Mouse (Mus musculus) thymus, postnatal 25 days (tissue): Measurements from ENCODE around the gene Hist1h3a.

Source experiments
- DNase-seq: peaks from one replicate; pipeline ENCODE4 v3.0.0; 2022

Gene Hist1h3a

GRCm38 (mm10) chr13:23757921-23758320, 4.3 kb downstream of the Hist1h3a start:
- no peak for DNase-seq

- no peak for DNase-seq
These were observed 4.9 kb downstream of the Hist1h3a start for GRCm38 (mm10) chr13:23757211-23757773.

- DNase-seq, result peak; percentile 93
These were observed 5.4 kb downstream of the Hist1h3a start, which contains the start of gene Hist1h4b for GRCm38 (mm10) chr13:23756790-23757189. Hist1h4b (plus strand) TSS chr13:23757013.

- no peak for DNase-seq
These were observed 7.2 kb downstream of the Hist1h3a start for GRCm38 (mm10) chr13:23755000-23755399.

GRCm38 (mm10) chr13:23753314-23754078, 8.7 kb downstream of the Hist1h3a start:
- no peak for DNase-seq

- DNase-seq, result no peak
These were observed 9.4 kb downstream of the Hist1h3a start for GRCm38 (mm10) chr13:23752742-23753172.

DNA sequence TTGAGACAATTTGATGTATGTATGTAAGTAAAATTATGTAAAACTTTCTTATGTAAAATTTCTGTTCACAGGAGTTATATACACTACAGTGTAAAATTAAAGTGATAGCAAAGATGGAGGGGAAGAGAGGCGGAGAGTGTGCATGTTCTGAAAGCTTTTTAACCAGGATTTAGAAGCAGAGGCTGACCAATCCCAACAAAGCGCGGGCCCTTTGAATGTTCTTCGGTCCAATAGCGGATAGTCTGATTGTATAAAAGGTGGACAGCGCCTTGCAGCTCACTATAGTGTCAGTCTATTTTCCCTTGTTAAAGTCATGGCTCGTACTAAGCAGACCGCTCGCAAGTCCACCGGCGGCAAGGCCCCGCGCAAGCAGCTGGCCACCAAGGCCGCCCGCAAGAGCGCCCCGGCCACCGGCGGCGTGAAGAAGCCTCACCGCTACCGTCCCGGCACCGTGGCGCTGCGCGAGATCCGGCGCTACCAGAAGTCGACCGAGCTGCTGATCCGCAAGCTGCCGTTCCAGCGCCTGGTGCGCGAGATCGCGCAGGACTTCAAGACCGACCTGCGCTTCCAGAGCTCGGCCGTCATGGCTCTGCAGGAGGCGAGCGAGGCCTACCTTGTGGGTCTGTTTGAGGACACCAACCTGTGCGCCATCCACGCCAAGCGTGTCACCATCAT, 10.0 kb downstream of the Hist1h3a start, which contains the start of gene Hist1h3b:
Gene Hist1h3b (plus strand): TSS at position 201 of the 675 bp plus-strand sequence.
- DNase-seq, result peak; percentile 88

GRCm38 (mm10) chr13:23751478-23751956, 10.7 kb downstream of the Hist1h3a start:
- DNase-seq, result no peak

DNA sequence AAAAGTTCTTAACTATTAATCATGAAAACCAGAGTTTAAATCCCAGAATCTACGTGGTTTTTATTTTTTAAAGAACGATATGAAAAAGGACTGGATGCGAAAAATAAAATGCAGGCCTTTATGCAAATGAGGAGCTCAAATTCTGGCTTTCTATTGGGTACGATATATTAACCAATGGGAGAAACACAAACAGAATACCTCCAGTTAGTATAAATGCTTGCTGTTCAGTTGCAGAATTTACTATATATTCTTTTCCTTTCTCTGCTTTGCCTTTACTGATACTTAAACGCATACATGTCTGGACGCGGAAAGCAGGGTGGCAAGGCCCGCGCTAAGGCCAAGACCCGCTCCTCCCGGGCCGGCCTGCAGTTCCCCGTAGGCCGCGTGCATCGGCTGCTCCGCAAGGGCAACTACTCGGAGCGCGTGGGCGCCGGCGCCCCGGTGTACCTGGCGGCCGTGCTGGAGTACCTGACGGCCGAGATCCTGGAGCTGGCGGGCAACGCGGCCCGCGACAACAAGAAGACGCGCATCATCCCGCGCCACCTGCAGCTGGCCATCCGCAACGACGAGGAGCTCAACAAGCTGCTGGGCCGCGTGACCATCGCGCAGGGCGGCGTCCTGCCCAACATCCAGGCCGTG, 11.2 kb downstream of the Hist1h3a start, which contains the start of gene Hist1h2ab:
Gene Hist1h2ab (plus strand): TSS at position 288 of the 639 bp plus-strand sequence.
- peak; percentile 80 for DNase-seq

DNA sequence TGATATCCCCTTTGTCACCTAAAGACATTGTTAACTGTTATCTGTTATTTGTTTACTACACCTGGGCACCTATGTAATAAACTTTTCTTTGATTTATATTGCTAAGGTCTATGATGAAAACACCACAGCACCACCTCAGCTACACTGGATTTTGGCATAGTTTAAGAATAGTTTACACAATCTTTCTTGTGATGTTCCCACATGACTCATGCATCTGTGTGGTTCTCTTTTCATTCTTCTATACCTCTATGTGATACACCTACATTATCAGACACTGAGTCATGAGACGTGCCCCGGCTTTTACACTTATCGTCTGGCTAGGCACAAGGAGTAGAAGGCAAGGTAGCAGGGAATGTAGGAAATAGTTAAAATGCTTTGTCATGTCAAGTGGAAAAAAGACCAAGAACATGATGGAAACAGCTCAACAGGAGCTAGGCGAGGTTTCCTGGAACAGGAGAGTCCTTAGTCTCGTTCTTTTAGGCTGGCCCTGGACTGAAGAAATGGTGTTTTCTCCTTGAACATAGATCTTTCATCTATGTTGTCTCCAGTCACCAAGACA, 12.5 kb downstream of the Hist1h3a start:
- DNase-seq, result no peak

- no peak for DNase-seq
These were observed 14.3 kb downstream of the Hist1h3a start for GRCm38 (mm10) chr13:23747892-23748288.

DNA sequence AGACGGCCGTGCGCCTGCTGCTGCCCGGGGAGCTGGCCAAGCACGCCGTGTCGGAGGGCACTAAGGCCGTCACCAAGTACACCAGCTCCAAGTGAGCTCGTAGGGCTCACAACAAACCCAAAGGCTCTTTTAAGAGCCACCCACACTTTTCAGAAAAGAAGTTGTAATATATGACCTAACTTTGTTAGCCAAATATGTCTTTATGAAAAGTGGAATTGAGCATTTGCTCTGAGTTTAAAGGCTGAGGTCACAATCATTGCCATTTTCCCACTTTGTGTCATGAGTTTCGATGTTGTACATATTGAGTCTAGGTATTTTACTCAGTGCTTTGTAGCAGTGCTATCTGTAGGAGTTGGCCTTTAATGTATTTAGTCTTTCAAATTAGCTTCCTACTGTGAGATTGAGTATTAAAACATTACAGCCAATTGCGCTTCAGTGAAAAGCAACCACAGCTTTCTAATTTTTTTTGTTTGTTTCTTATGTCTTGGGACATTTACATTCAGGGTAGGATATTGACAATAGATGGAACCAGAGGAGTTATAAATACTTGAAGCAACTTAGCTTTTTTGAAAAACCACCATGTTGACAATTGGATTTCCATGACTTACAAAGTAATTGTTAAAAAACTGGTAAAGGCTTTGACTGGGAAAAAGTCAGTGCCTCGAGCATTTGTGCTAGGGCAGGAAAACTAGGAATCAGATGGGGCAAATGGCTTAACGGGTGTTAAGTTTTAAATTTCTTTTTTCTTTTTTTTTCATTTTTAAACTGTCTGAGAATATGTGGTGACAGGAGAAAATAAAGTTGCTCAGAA, 14.9 kb downstream of the Hist1h3a start:
- no peak for DNase-seq

GRCm38 (mm10) chr13:23746201-23747080, 15.7 kb downstream of the Hist1h3a start, which contains the start of gene Hist1h2bb:
Hist1h2bb (plus strand) TSS chr13:23746734.
- peak; percentile 81 for DNase-seq

DNA sequence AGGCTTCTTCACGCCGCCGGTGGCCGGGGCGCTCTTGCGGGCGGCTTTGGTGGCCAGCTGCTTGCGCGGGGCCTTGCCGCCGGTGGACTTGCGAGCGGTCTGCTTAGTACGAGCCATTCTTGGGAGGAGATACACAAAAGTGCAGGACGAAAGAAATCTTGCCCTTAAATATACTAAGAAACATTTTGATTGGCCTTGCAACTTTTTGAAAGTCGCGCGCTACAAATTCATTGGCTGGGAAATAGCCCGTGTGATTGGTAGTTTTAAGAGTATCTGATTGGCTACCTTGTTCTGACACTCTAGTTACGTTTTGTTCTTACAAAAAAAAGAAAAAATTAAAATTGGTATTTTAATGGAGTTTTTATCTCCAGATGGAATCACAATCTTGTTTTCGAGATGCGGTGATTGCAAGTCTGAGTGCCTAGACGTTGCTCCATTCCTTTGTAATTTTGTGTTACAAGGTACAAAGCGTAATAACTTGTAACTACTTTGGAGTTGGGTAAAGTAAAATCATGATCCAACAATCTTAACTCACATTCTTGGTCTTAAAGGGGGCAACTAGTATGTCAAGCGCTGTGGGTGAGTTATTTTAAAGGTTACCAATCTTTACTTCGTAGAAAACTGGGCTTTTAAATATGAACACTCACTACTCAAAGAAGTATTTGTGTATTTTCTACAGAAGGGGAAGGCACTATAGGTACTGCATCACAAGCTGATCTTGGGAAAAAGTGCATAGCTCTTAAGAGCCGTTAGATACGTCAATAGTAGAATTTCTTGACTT, 16.6 kb downstream of the Hist1h3a start, which contains the start of gene Hist1h3c:
Gene Hist1h3c (minus strand): TSS at position 222 of the 781 bp plus-strand sequence.
- peak; percentile 86 for DNase-seq

DNA sequence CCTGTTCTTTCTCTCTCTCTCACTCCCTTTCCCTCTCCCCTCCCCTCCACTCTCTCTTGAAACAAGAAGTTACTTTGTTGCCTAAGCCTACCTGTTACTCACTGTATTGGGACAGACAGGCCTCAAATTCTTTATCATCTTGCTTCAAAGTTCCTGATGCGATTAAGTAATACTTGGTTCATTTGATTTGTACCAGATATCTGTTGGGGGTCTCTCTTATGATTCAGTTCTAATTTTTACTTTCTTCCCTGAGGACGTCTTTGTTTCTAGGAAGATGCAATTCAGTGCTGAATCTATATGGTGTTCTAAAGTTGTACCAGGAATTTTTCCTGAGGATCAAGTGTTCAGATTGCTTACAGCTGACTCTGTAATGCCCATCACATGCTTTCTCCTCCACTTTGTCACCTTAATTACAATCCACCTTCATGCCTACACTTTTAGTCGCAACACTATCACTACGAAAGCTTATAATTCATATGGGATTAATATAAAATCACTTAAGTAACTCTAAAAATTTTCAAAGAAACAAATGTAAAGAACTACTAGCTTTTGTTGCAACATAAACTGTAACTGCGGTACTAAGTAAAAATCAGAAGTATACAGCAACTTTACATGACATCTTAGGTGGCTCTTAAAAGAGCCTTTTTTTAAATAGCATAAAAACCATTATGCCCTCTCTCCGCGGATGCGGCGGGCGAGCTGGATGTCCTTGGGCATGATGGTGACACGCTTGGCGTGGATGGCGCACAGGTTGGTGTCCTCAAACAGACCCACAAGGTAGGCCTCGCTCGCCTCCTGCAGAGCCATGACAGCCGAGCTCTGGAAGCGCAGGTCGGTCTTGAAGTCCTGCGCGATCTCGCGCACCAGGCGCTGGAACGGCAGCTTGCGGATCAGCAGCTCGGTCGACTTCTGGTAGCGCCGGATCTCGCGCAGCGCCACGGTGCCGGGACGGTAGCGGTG, 17.5 kb downstream of the Hist1h3a start:
- DNase-seq, result peak; percentile 34

DNA sequence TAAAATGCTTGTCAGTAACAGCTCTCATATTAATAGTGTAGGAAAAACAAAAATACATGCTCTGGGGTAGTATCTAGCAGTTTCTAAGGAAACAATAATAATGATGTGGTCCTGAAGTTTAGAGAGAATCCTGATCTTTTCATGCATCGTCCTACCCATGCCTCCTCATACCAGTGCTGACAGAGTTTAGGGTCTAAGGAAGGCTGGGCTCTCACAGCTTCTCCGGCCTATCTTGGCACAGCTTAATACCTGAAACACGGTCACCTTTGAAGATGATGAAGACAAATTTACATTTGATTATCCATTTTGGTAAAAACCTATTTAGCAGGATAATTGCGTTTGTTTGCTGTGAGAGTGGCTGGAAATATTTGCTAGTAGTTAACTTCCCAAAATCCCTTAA, 18.2 kb downstream of the Hist1h3a start:
- DNase-seq, result no peak

DNA sequence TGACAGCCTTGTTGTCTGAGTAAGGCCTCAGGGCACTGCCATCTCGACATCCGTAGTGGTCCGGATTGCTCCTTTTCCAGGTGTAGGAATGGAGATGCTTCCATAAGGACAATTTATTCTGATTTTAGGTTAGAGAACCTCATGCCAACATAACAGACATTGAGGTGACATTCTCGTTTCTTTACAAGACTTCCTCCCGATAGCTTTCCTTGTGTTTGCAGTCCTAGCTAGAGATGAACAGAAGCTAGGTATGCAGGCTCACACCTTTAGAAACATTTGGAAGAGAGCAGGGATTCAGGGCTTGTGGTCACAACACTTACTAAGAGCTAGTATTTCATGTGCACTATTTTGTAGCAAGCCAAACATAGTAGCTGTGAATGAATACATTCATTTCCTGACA, 19.0 kb downstream of the Hist1h3a start:
- no peak for DNase-seq

DNA sequence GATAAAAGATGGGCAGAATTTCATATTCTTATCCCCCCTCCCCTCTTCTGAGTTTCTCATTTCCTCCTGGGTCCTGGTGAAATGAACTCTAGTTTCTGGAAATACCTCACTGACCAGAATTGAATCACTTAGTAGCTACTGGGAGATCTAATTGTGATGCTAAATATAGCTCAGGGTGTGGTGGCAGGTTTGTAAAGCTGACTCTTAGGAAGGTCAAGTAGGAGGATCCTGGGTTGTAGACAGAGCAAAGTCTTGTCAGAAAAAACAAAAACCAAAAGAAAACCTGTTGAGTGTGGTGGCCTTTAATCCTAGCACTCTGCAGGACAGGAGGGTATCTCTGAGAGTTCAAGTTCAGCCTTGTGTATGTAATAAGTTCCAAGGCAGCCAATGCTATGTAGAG, 20.2 kb downstream of the Hist1h3a start:
- DNase-seq, result no peak
